Mouse (Mus musculus): ENCODE data around the gene Ctsd.

Gene Ctsd

DNA sequence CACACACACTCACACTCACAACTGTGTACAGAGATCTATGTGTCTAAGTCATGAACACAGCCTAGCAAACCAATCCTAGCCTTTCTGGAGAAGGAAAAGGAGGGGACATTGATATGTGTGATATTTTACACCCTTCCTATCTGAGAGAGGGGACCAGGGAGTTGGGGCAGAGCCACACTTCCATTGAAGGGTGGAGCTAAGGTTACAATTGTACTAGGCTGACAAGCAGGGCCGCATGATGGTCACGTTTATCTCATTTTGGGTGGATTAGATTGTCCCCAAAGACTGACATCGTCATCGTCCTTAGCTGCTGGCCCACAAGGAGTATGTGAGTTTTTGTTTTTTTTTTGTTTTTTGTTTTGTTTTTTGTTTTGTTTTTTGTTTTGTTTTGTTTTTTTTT lies 56.6 kb downstream of the Ctsd start:
- no peak for DNase-seq

DNA sequence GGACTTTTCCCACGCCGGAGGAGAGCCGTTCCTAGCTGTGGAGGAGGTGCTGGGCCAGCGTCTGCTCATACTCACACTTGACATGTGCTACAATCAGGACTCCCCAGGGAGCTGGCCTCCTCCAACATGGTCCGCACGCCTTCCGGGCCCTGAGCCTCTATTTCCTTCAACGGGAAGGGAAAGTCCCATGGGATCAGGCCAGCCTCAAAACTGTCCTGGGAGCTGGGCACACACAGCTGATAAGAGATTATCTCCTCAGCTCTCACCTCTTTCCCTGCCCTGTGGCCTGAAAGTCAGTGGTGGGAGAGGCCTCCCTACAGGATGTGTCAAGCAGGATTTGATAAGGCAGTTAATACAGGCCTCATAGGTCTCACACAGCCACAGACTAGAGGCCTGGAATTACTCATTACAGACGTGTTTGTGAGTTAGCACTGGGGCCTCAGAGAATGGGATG lies 57.5 kb downstream of the Ctsd start:
- DNase-seq, result peak; percentile 52

DNA sequence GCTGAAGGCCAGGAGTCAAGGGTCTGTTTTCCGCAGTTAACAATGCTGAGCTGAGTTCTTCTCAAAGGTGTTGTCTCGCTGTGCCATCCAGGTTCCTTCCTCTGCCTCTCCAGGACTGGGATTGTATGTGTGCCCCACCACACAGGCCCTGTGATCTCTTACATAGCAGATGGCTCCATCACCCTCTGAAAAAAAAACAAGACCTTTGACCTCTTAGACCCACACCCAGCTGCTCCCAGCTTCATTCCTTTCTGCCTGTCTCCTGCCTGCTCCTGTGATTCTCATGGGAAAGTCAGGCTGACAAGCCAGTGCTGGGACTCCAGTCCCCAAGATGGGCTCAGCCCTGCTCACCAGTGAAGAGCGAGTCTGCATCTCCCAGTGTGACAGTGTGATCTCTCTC lies 59.3 kb downstream of the Ctsd start:
- DNase-seq, result no peak

DNA sequence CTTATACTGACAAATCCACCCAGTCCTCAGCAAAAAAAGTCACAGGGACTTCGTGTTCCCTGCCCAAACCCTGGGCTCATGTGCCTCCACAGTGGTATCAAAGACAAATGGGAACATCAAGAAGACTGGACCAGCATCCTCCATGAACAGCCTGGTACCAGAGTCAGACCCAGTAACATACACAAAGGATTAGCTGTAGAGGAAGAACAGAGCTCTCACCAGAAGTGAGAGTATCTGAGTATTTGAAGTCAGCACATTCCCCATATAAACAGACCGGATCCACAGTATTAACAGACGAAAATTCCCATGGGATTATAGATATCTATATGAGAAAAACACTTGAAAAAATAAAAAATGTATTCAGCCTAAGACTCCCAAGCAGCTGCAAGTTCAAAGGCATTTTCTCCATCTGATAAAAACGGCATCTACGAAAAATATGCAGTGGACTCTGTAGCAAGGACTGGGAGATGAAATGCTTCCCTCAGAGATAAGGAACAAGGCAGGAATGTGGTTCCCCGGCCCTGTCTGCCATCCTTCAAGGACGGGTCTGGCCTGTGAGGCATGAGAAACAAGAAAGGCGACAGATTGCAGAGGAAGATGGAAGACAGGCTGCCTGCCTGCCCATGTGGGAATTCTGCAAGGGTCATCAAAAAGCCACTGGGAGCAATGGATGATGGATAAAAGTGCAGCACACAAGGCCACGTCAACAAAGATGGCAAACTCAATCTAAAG lies 61.0 kb downstream of the Ctsd start:
- no peak for DNase-seq
